Mouse (Mus musculus): ENCODE data around the gene Jak3.
A peak's percentile ranks its signal among the peaks of the same experiment; 100 is the strongest.
"Not testable (repeated sequence)": the region's sequence is repeated elsewhere in the genome, so short reads cannot be mapped to it uniquely, and the experiment has no call there.

Jak3 gene

GRCm38 (mm10) chr8:71719928-71720457 lies 43.9 kb downstream of the Jak3 start:
- no peak for DNase-seq (ENCODE audit: low spot score)

- DNase-seq (ENCODE audit: low spot score) = no peak
Observed at GRCm38 (mm10) chr8:71723047-71723551, 47.0 kb downstream of the Jak3 start.

GRCm38 (mm10) chr8:71724389-71724788 lies 48.3 kb downstream of the Jak3 start:
- no peak for DNase-seq (ENCODE audit: low spot score)

- peak; percentile 82 for DNase-seq (ENCODE audit: low spot score)
Observed at GRCm38 (mm10) chr8:71725122-71725924, 49.2 kb downstream of the Jak3 start, which contains the start of gene Fcho1. Gene Fcho1 (minus strand): TSS chr8:71725716.

DNA sequence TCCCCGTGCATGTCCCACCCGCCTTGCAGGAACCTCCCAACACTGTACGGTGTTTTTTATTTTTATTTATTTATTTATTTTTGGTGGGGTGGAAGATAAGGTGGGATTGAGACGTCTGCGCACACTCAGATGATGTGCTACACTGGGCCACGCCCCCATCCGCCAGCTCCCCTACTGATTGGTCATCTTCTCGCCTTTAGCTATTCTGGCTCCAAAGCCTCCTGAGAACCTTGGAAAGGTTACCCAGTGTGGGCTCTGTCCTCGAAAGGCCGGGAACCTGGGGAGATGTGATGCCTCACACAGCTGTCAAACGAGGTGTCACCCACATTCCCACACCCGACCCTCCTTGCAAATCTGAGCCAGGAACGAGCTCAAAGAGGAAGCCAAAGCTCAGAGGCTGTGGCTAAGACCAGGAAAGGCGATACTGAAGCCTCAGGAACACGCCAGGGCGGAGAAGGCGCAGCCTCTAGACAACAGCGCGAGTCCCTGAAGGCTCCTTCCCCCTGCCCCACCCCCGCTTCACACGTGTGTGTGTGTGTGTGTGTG lies 52.2 kb downstream of the Jak3 start:
- no peak for DNase-seq (ENCODE audit: low spot score)

DNA sequence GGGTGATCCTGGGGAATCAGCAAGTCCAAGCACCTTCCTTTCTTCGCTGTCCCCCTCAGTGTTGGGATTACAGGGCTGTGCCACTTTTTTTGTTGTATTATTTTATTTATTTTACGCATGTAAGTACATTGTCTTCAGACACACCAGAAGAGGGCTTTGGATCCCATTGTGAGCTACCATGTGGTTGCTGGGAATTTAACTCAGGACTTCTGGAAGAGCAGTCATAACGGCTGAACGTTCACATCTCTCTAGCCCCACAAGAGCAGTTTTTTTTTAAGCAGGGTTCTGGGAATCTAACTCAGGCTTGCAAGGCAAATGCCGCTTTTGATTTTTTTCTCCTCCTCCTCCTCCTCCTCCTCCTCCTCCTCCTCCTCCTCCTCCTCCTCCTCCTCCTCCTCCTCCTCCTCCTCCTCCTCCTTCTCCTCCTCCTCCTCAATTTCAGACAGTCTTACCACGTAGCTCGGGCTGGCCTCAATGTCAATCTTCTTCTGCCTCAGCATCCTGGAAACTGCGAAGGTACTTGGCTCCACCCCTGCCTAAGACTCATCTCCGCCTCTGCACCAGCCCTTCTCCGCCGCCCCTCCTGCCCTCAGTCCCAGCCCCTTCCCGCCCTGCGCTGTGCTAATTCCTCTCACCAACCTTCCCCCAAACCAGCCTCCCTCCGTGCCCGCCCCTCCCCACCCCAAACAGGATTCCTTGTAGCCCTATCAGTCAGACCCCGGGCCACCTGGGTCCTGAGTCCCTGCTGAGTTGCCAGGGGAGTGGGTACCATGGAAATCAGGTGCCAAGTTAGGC lies 52.9 kb downstream of the Jak3 start:
- DNase-seq (ENCODE audit: low spot score) = no peak

DNA sequence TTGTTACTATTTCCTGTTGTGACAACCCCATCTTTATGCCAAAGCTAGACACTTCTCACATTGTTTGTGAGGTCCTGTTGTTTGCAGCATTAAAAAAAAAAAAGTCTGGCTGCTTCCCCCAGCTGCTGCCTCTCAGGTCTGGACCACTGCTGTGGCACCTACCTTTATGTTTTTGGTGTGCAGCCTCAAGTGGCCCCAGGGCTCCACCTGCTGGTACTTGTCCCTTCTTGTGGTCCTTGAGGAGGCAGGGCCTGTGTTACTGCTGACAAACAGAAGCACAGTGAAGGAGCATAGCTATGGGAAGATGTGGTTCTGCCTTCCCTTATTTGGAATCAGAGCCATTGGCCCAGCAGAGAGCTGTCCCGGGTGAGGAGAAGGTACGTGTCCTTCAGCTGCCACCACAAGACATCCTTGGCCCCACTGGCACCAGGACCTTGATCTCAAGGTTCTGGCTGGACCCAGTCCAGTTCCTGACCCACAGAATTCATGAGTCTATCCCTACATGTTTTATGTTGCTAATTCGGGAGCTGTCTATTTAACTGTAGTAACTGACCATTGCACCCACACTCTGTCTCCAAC lies 55.6 kb downstream of the Jak3 start:
- peak; percentile 65 for DNase-seq (ENCODE audit: low spot score)

DNA sequence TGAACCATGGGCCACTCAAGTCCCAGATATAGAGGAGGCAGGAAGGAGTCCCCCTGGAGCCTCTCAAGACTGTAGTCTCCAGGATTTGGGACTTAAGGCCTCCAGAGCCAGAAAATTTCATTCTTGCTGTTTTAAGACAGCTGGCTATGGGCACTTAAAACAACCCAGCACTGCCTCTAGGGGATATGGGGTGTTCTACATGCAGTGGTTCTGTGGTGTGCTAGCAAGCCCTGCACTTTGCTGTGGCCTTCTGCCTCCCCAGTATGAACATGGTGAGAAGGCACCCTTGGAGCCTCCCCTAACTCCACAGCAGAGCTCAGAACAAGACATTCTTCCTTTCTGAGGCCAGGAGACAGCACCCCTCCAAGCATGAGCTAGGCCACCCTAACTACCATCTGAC lies 62.2 kb downstream of the Jak3 start:
- not testable (repeated sequence) for DNase-seq (ENCODE audit: low spot score)

Measured in urinary bladder, postnatal 14 days (tissue).